Mouse (Mus musculus): ENCODE results near the gene Tesc.

DNA sequence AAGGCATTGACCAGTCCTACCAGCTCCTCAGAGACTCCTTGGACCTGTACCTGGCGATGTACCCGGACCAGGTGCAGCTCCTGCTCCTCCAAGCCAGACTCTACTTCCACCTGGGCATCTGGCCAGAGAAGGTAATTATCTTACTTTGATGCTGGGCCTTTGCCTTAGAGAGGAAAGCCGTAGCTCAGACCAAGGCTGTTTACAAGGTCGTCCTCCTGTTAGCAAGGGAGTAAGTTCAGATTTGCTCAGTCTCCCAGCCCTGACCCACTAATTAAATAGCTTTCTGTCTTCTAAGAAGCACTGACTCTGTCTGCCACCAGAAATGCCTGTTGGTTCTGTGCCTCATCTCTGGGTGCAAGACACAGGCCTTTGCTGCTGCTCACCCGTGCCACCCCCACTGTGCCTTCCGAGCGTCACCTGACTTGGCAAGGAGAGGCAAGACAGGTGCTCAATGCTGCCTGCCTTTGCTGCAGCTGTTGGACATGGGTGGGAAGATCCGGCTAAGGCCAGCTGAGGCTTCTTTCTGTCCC lies 32.1 kb upstream of the Tesc start:
- TF ChIP-seq CTCF (IDR thresholded peaks at IDR 0.05; ENCODE audit: low read depth) (no peak), EP300 (IDR thresholded peaks at IDR 0.05; ENCODE audit: low read depth) (no peak)

Data from liver, embryonic 14.5 days (tissue).